ENCODE assay signal across 8 mouse cellular contexts in genomic region chr3:59059022-59059541, GRCm38 (mm10). TPM values are rescaled to one million over a fixed set of nuclear protein-coding genes. Genes with fewer than 3 reads are reported as not detected.
DNase-seq lines count a peak whose midpoint lies in the region; ATAC-seq and TF ChIP-seq lines count a peak whose summit lies in the region.

No protein-coding gene starts in this region.

- H3K9ac ChIP-seq in forebrain, embryonic 12.5 days: no peak overlapping the region
- H3K9ac ChIP-seq in liver, embryonic 14.5 days (replicated peaks): peak overlapping the region; percentile 25; the same call in 1 of the 2 replicates
- no peak overlapping the region for H3K9ac ChIP-seq in neural tube, embryonic 12.5 days

- H3K27ac ChIP-seq in forebrain, embryonic 12.5 days: no peak overlapping the region
- H3K27ac ChIP-seq in liver, embryonic 14.5 days: no peak overlapping the region; the same call in 1 of the 2 replicates
- no peak overlapping the region for H3K27ac ChIP-seq in neural tube, embryonic 12.5 days

- H3K4me1 ChIP-seq in G1E (ENCODE audit: insufficient read depth, low read depth, low read length): peaks cover 5% of the 10 kb centered on the region; the same call in 1 of the 2 replicates
- H3K4me1 ChIP-seq in forebrain, embryonic 12.5 days: 0 out of 2 replicates have a peak, but pooled peaks cover 2% of the 10 kb centered on the region
- H3K4me1 ChIP-seq in liver, embryonic 14.5 days (replicated peaks; ENCODE audit: control insufficient read depth in 2 of 2, insufficient read depth in 2 of 2, low read length in 1 of 2): peaks cover 30 to 53% of the 10 kb centered on the region in 2 experiments
- peaks cover 8% of the 10 kb centered on the region; the same call in 1 of the 2 replicates for H3K4me1 ChIP-seq in neural tube, embryonic 12.5 days

- no peak overlapping the region for H3K4me3 ChIP-seq in G1E (ENCODE audit: low read depth, low read length)
- H3K4me3 ChIP-seq in forebrain, embryonic 12.5 days (replicated peaks): no peak overlapping the region
- peak overlapping the region; percentile 2 to 42; a peak in 2 of 4 replicates for H3K4me3 ChIP-seq in liver, embryonic 14.5 days (ENCODE audit: insufficient read depth in 1 of 2, low read depth in 2 of 2, low read length in 2 of 2)
- no peak overlapping the region for H3K4me3 ChIP-seq in neural tube, embryonic 12.5 days

- no peaks in the 10 kb centered on the region for H3K9me3 ChIP-seq in G1E (replicated peaks)
- H3K9me3 ChIP-seq in forebrain, embryonic 12.5 days: no peaks in the 10 kb centered on the region
- no peaks in the 10 kb centered on the region for H3K9me3 ChIP-seq in liver, embryonic 14.5 days (ENCODE audit: control insufficient read depth, low read length)
- no peaks in the 10 kb centered on the region for H3K9me3 ChIP-seq in neural tube, embryonic 12.5 days

- peak; percentile 76 for TF ChIP-seq EP300 in liver, embryonic 14.5 days (IDR thresholded peaks at IDR 0.05; ENCODE audit: low read depth)

- no peaks in the 10 kb centered on the region; the same call in 1 of the 2 replicates for H3K27me3 ChIP-seq in G1E (ENCODE audit: insufficient read depth, low read length)
- H3K27me3 ChIP-seq in forebrain, embryonic 12.5 days: no peaks in the 10 kb centered on the region
- no peaks in the 10 kb centered on the region for H3K27me3 ChIP-seq in liver, embryonic 14.5 days (ENCODE audit: control insufficient read depth, insufficient read depth, low read length)
- no peaks in the 10 kb centered on the region for H3K27me3 ChIP-seq in neural tube, embryonic 12.5 days (replicated peaks)

- 5% methylated on average over 7 of the region's 7 CpGs for WGBS in forebrain, embryonic 12.5 days
- 0% methylated on average over 7 of the region's 7 CpGs for WGBS in liver, embryonic 14.5 days (ENCODE audit: insufficient replicate concordance)
- 3% methylated on average over 7 of the region's 7 CpGs for WGBS in neural tube, embryonic 12.5 days

- no peaks in the 10 kb centered on the region for H3K36me3 ChIP-seq in G1E (replicated peaks)
- H3K36me3 ChIP-seq in forebrain, embryonic 12.5 days (replicated peaks): no peaks in the 10 kb centered on the region
- no peaks in the 10 kb centered on the region for H3K36me3 ChIP-seq in liver, embryonic 14.5 days (replicated peaks; ENCODE audit: control insufficient read depth, insufficient read depth, low read depth)
- no peaks in the 10 kb centered on the region for H3K36me3 ChIP-seq in neural tube, embryonic 12.5 days

- TF ChIP-seq CTCF in G1E (IDR thresholded peaks at IDR 0.05; ENCODE audit: low read depth, low read length): peak; percentile 43
- TF ChIP-seq CTCF in liver, embryonic 14.5 days (IDR thresholded peaks at IDR 0.05; ENCODE audit: low read depth): peak; percentile 85

- ATAC-seq in G1E (ENCODE audit: extremely low read depth, insufficient number of reproducible peaks, low FRiP score, poor library complexity, severe bottlenecking): peak; percentile 45; the same call in 1 of the 2 replicates
- peak; percentile 89 for ATAC-seq in forebrain, embryonic 12.5 days (ENCODE audit: low FRiP score)
- ATAC-seq in liver, embryonic 14.5 days (ENCODE audit: insufficient read depth): peak; percentile 92
- peak; percentile 89 for ATAC-seq in neural tube, embryonic 12.5 days (ENCODE audit: low FRiP score, low read depth)

- DNase-seq in G1E (ENCODE audit: low spot score): peak; percentile 18
- peak; percentile 85 for DNase-seq in c-Kit-positive CD71-positive TER-119-positive erythroid progenitor cells, embryonic 14.5 days (ENCODE audit: low spot score)
- DNase-seq in heart, postnatal 10 days: peak; percentile 81 to 83
- DNase-seq in kidney, postnatal 4 days: peak; percentile 61 to 72
- peak; percentile 64 to 73 (median 66) for DNase-seq in liver, embryonic 14.5 days (ENCODE audit: low read depth in 3 of 3, low spot score in 3 of 3)
- DNase-seq in testis, postnatal 14 days (ENCODE audit: low spot score): peak; percentile 41

- intact Hi-C loops in heart, postnatal 10 days (cut with DNase I): loop anchor here (1.0 to 5.0 kb wide), 3 partner anchors 53 to 217 kb away; no protein-coding TSS in a partner anchor

- peak overlapping the region; percentile 35 for H3K4me2 ChIP-seq in forebrain, embryonic 12.5 days
- H3K4me2 ChIP-seq in liver, embryonic 14.5 days (ENCODE audit: low read depth): peak overlapping the region; percentile 57
- peak overlapping the region; percentile 36 for H3K4me2 ChIP-seq in neural tube, embryonic 12.5 days (replicated peaks)

RNA-seq across cellular contexts. Expression of gene Gpr171, which starts 42.5 kb away (rescaled TPM):
- total RNA-seq in G1E (2014; fragmentation: Nextera tagmentation): 0.45 TPM in 1 of 2 replicates, not detected in the other
- 0.76 and 1.4 TPM in 2 replicates for total RNA-seq in G1E (2017)
- polyA plus RNA-seq in G1E (2012): not detected in 2 replicates
- polyA plus RNA-seq in forebrain, embryonic 12.5 days (2016; fragmentation: Nextera tagmentation; extraction: Ambion mirVana): 1.9 and 2.1 TPM in 2 replicates
- not detected for total RNA-seq in heart, postnatal 10 days (2021)
- 0.25 and 0.32 TPM in 2 replicates for polyA plus RNA-seq in liver, embryonic 14.5 days (2012; rRNA removed)
- polyA plus RNA-seq in liver, embryonic 14.5 days (2014; fragmentation: Nextera tagmentation; extraction: Ambion mirVana): 0.67 and 1.0 TPM in 2 replicates
- 0.92 and 0.96 TPM in 2 replicates for polyA plus RNA-seq in neural tube, embryonic 12.5 days (2016; fragmentation: Nextera tagmentation; extraction: Ambion mirVana)

RNA-seq across cellular contexts. Expression of gene Med12l, which starts 53.5 kb away (rescaled TPM):
- total RNA-seq in G1E (2014; fragmentation: Nextera tagmentation) (not detected in 2 replicates), G1E (2017) (0.06 and 0.16 TPM in 2 replicates)
- not detected in 2 replicates for polyA plus RNA-seq in G1E (2012)
- 6.6 and 7.2 TPM in 2 replicates for polyA plus RNA-seq in forebrain, embryonic 12.5 days (2016; fragmentation: Nextera tagmentation; extraction: Ambion mirVana)
- 10 to 100 TPM in 1 of 2 experiments, 1 to 10 TPM in 1; 9.4 to 10.1 TPM for total RNA-seq in heart, postnatal 10 days (2021)
- polyA plus RNA-seq in liver, embryonic 14.5 days (2012; rRNA removed): 0.57 TPM in 2 replicates
- 0.51 and 0.63 TPM in 2 replicates for polyA plus RNA-seq in liver, embryonic 14.5 days (2014; fragmentation: Nextera tagmentation; extraction: Ambion mirVana)
- 3.9 and 4.5 TPM in 2 replicates for polyA plus RNA-seq in neural tube, embryonic 12.5 days (2016; fragmentation: Nextera tagmentation; extraction: Ambion mirVana)

Comparison
In these comparisons a context has a peak if more than half of its experiments do, and no peak if none do; other contexts are left out.
1. DNase-seq: peak in every context shown above with its lines; median percentile 85 in c-Kit-positive CD71-positive TER-119-positive erythroid progenitor cells, embryonic 14.5 days; 82 in heart, postnatal 10 days; 66 in kidney, postnatal 4 days; 66 in liver, embryonic 14.5 days; 41 in testis, postnatal 14 days; 18 in G1E.
2. H3K4me3 ChIP-seq: peak in liver, embryonic 14.5 days (2 of 2); none in G1E (single experiment), forebrain, embryonic 12.5 days (single experiment) and neural tube, embryonic 12.5 days (single experiment).
3. Peak in every context shown above with its lines, with median percentiles within 50 percentile points of each other: ATAC-seq and H3K4me2 ChIP-seq.